Mouse (Mus musculus): Measurements from ENCODE around the gene Arhgef10l.

DNA sequence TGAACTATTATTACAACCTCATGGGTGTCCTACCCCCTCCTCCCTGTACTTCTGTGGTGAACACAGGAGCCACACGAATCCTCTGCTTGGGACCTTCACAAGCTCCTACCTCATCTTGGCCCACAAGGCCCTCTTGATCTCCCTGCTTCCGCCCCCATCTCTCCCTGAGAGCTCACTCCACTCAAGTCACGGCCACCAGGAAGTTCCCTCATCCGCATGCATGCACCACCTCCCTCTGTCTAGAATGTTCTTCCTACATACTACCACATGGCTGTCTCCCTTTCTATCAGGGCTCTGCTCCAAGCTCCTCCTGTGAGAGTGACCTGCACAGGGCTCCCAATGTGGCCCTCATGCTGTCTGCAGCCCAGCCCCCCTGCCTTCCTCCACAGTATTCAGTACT lies 36.8 kb downstream of the Arhgef10l start:
- no peak for TF ChIP-seq POLR2A (IDR thresholded peaks at IDR 0.05; ENCODE audit: low read depth, low read length)
- TF ChIP-seq CTCF (IDR thresholded peaks at IDR 0.05; ENCODE audit: extremely low read depth, insufficient read length, insufficient replicate concordance, low read depth, low read length): no peak
